Mouse (Mus musculus) frontal cortex, postnatal 14 days (tissue): ENCODE data around the gene Elovl6.

Source experiments
- DNase-seq, 2 experiments: peaks; one replicate each; pipeline ENCODE4 v3.0.0; 2022; ENCODE audit warnings: low spot score in 2 of 2

The Elovl6 gene

DNA sequence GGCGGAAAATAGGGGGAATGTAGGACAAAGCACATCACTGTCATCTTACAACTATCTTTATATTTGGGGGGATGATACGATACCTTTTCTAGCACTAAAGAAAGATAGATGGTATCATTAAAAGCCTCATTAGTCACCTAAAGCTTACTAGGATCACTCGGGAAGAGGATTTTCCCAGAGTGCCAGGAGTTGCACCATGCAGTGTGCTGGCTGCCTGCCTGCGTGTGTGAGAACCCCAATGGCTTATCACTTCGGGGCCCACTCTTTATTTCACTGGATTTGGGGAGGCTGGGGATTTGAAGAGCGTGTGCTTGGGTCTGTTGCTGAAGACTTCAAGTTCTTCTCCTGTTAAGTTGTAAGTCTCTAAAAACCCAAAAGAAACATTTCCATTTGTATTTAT lies 73.8 kb downstream of the Elovl6 start:
- DNase-seq = no peak

DNA sequence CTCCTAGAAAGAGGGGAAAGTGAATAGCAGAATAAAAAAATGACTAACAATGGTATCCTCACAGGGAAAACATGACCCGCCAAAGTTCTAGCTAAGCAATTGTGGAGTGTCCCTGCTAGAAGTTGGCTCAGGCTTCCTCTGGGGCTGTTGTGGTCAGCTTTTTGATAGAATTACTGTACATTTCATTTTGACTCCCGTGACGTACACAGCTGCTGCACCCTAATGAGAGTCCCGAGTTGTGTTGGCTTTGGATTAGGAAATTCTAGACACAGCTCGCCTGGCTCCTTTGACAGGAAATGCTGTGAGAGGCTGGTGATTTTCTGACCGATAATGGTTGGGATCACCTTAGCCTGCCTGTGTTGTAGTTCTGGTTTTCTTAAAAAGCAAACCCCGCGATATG lies 79.5 kb downstream of the Elovl6 start:
- DNase-seq = no peak

DNA sequence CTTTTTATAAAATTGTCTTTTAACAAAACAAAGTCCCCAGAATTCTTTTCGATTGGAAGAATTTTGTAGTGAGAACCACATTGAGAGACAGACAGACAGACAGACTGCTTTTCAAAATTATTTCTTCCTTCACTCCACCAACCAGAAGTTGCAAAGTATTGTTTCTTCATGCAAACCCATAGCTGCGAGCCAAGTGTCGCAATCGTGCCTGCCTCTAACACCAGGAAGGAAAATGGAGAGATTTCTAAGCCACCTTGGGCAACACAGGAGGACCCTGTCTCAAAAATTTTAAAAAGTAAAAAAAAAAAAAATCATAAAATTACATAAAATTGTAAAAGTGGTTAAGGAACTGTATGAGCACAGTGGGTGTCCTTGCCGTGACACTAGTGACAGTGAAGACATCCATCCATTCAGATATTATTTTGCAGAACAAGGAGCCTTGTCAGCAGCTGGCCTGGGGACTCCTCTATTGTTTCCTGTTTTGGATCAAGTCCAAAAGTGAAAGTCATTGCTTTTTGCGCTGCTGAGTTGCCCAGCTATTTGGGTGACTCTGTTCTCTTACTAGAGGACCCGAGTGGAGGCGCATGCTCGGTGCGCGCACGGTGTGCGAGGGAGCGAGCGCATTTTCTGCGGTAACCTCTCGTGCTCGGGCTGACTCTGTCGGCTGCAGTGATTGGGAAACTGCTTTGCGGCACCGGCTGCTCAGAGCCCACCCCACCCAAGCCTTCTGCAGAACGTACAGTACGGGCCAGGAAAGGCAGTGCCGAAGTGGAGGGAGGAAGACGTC lies 80.3 kb downstream of the Elovl6 start:
- no peak for DNase-seq

DNA sequence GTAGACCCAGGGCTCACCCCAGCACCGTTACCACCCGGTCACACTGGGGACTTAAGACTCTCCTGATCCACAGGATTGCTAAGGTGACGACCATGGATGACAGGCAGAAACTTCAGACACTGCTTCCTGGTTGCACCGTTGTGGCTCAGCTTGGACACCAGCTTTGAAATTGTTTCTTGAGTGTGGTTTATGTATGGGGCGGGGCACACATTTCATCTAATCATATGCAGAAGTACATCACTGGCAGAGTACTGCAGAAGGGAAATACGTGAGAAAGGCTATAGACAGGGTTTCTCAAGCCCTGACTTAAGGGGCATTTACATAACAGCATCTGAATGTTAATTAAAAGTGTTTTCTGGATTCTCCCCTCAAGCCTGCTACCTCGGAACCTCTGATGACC lies 81.6 kb downstream of the Elovl6 start:
- DNase-seq = no peak

DNA sequence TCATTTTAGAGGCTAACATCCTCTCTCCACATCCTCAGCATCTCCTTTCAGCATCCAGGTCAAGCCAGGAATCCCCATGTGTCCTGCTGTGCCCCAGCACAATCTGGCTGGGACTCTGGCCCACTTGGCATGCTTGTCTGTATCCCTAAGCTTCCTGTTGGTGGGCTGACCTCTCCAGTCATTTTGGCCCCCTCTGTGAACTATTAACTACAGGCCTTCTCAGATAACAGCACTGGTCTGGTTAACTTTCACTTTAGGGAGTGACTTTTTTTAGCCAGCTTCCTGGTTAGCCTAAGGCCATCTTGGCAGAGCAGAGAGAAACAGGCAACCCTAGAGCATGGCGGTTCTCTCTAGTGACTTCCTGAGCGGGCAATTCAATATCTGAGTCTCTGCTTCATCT lies 82.1 kb downstream of the Elovl6 start:
- no peak for DNase-seq

DNA sequence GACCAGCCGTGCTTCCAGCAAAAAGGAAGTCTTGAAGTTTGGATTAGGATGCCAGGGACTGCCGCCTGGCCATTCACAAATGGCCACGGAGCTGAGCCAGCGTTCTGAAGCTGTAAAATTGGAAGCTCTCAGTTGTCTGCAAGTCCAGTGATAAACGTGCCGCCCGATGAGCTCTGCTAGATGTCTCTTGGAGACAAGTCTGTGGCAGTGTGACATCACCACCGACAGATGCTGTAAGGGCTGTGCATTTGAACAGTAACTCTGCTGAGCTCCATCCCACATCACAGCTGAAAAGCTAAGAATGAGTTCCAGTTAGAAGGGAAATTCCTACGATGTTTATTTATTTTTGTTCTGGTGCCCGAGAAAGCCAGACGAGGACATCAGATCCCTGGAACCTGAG lies 85.3 kb downstream of the Elovl6 start:
- no peak for DNase-seq

DNA sequence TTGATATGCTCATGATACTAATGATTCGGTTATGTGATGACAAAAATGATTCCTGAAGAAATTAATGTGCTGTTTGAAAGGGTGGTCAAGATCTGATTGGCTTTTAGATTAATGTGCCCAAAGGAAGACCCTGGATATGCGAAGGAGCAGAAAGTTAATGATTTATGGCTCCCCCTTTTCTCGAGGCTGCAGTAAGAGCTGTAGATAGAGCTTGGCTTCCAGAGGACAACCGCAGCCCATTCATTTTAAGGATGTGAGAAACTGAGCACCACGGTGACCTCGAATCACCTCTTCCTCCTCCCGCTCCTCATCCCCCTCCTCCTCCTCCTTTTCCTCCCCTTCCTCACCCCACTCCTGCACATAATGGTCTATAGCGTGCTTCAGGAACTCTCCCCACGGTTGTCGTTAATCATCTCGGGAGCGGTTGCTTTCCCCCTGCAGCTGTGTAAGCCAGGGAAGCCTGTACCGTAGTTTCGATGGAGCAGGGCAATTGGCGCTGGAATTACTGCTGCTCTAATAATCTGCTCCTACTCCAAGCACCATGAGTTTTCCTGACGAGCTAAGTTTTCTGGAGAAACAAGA lies 87.1 kb downstream of the Elovl6 start:
- no peak for DNase-seq

DNA sequence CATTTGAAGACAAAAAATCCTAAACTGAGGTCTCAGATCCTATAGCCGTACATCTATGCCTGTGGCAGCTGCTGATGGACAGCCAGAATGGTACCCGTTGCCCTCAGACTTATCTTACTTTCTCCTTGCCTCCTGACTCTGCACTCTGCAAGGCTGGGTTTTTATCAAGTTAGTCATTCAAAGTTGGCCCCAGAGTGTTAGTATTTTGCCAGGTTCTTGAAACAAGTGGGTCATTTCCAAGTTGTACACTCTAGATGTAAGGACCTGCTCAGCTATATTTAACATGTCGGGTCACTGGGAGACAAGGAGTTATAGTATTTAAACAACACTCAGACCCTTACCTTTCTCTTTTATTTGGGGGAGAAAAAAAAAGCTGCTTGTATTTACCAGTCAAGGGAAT lies 88.6 kb downstream of the Elovl6 start:
- DNase-seq = no peak

DNA sequence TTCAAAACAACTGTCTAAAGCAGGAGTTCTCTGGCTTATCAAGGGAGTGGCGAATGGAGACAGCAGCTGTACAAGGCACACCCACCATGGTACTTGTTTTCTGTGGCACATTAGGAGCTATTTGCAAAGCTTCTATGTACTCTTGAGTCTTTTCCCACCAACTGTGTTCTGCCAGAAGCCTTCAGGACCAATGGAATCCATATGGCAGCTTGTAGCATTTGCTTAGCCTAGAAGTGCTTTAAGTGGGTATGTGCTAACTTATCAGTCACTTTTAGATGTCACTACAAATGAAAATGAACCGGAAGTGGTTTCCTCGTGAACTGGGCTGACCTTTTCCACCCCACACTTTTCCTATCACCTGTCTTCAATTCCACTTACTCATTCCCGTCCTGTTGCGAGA lies 89.1 kb downstream of the Elovl6 start:
- no peak for DNase-seq

DNA sequence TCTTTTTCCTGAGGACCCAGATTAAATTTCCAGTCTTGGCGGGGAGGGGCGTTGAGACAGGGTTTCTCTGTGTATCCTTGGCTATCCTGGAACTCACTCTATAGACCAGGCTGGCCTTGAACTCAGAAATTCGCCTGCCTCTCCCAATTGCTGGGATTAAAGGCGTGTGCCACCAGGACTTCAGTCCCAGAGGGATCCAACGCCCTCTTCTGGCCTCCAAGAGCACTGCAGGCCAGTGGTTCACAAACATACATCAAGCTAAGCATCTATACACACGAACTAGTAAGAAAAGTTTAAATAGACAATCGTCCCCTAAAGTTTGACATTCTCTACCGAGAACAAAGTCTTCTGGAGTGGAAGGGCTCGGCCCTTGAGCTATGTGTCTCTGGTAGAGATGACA lies 90.0 kb downstream of the Elovl6 start:
- DNase-seq = no peak

DNA sequence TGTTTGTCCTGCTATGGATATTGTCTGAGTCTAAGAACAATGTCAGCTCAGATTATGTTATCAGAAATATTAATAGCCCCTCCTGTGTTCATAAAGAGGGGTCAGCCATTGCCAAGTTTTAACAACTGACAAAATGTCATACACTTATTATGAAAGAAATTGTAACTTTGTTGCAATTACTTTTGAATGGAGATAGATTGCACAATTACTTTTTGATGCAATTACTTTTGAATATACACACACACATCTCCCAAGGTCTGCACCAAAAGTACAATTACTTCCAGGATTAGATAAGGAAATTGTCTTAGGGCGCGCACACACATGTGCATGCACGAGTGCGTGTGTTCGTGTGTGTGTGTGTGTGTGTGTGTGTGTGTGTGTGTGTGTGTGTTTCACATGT lies 90.5 kb downstream of the Elovl6 start:
- DNase-seq = no peak

DNA sequence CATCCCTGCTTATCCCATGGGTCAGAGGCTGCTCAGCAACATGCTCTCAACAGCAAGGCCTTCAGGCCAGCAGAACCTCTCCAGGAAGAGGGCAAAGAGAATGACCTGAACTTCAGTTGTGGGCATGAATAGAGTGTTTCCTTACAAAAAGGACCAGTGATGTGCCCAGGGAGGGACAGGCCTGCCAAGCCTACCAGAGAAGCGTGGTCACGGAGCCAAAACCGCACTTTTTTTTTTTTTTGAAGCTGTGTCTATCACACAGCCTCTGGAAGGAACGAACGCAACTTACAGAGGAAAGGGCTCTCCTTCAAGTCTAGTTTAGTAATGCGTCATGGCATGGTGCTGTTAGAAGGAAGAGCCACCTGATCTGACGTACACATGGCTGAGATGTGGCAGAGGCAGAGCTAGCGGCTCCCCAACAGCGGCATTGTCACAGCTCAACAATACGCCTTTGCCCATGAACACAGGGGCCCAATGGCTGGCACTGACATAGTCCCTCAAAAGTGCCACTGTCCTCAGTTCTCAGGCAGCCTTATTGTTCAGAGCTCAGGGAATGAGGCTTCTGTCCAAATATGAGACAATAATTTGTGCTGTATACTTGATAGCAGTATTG lies 92.1 kb downstream of the Elovl6 start:
- no peak for DNase-seq

DNA sequence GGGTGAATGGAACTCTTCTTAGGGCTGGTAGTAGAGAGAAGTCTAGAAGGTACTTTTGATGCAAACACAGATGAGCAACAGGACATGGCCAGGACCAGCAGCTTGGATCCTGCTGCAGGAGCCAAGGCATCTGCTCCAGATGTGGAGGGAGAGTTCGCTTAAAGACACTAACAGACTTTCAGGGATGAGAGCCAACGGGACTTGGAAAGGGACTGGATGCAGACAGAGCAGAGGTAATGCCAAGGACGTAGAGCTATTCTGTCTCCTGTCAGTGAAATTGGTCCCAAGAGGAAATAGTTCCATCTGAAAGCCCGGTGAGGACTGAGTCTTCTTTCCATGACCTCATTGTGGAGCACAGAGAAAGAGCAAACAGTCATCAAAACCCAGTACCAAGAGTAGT lies 95.1 kb downstream of the Elovl6 start:
- no peak for DNase-seq

DNA sequence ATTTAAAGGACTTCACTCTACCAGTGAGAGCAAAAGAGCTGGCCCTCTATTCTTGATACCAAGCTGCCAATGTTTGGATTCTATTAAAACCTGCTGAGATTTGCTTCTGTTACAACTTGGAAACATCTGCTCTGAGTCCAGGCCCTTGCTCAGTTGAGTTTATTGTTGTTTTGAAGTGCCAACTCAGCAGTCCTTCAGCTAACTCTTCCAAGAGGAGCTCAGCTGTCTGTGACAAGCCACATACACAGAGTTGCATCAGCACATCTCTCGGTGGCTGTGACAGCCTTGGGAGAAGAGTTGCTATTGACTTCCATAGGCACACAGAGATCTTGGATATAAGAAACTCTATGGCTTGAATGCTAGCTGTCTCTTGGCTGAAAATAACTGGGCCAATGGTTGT lies 98.9 kb downstream of the Elovl6 start:
- DNase-seq = no peak

DNA sequence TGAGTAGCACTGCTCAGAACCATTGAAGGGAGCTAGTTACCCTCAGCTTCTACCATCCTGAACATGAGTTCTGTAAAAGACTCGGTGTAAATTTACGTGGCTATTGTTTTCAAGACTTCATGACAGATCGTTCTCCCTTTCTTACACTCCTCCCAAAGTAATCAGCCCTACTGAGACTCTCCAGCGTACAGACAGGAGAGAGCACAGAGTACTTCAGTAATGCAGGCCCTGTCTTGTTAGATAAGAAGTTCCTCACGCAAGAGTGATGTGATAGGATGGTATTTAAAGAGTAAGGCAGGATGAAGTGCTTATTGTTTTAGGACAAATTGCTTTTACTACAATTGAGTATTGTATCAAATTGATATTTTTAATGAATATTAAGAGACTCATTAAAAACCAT lies 99.7 kb downstream of the Elovl6 start:
- DNase-seq = no peak

DNA sequence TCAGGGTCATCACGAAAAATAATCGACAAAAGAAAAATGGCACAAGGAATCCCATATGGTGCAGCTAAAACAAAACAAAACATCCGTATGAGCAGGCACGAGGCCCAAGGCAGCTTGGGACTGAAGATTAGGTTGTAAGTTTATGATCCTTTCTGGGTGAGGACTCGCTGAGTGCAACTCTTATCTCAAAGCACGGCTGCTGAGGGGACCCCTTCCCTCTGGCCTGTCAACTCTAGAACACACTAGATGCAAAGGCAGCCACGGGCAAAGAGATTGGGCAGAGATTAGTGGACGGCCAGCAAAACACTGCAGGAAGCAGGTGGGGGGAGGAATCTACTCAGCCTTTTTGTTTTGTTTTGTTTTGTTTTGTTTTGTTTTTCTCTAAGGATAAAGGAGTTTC lies 101.4 kb downstream of the Elovl6 start:
- no peak for DNase-seq

DNA sequence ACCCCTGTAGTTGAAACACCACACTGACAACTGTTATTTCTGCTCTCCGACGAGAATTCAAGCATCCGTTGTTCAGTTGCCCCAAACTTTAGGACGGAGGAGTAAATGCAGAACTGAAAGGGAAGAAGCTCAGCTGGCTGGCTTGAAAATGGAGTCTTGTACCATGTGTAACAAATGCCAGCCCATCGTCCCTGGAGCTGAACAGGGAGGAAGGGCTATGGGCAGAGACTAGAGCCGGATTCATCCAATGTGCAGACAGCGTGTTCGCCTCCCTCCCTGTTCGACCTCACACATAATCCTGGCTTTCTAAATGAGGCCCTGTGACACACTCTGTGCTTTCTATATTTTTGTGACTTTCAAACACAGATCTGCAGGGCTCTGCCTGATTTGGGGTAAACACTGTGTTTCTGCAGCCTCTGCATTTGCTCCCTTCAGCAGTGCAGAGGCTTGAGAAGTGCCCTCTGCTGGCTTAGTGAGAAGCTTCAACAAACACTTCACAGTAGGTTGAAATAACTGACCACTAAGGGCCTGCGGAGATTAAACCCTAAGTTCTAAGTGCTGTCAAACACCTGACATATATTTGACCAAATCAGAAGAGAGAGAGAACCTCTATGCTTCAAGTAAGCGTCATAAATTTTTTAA lies 102.2 kb downstream of the Elovl6 start:
- DNase-seq = peak in 1 of 2 experiments; percentile 34

DNA sequence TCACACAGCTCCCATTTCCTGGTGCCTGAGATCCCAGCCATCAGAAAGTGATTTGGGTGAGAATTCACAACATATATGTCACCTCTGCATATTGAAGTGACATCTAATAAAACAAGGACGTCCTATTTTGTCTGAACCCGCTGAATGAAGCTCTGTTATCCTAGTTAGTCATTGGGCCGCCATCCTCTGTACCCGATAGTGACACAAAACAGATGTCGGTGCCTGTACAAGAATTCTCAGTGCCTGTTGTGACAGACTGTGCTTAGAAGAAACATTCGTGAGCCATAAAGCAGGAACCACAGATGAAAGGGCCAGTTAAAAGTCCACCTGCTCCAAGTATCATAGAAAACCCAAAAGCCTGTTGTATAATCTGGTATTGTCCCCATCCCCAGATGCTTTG lies 105.3 kb downstream of the Elovl6 start:
- DNase-seq = no peak

DNA sequence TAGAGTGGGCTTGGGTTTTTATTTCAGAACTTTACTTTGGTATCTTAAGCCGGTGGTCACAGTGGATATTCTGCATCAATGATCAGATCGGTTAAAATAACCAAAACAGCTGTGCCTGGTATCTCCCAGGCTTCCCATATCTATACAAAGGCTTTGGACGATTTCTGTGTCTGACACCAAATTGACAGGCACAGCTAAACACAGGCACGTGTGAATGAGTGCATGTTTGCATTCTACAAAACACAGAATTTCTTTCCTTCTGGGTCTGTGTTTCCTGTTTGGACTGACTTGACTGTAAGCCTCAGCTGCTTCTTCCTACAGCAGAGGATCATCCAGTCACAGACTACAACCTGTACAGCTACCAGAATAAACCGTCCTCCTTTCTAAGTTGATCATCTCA lies 107.5 kb downstream of the Elovl6 start:
- no peak for DNase-seq

DNA sequence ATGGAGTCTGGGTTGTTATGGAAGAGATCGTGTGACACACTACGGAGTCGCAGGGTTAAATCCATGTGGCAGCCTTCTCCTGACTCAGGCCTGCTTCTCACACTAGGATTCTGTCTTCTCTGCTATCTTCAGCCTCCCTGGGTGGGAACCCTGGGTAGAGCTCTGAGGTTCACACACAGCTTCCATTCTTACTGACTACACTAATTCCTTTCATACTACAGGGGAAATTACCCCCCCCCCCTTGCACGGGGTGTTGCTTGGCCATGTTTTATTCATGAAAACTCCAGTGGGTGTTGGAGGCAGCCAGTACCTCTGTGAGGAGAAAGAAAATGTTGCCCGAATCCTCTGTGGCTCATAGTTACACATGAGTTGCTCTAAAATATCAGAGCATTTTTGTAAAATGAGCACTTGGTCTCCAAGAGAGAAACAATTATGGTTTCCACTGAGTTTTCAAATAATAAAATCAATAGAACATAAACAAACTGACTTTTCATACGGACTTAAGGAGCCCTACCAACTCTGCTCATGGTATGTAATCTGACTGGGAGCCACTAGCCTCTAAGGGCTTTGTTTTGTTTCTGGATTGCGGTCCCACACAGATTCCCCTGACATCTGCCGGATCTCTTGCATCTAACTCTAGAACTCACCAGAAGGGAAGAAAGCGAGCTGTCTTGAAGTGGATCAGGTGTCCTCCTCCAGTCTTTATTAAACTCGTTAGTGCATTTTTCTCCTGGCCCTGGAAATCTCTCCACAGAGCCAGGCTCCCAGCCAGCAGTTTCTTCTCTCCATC lies 108.3 kb downstream of the Elovl6 start:
- peak in 1 of 2 experiments; percentile 22 for DNase-seq

DNA sequence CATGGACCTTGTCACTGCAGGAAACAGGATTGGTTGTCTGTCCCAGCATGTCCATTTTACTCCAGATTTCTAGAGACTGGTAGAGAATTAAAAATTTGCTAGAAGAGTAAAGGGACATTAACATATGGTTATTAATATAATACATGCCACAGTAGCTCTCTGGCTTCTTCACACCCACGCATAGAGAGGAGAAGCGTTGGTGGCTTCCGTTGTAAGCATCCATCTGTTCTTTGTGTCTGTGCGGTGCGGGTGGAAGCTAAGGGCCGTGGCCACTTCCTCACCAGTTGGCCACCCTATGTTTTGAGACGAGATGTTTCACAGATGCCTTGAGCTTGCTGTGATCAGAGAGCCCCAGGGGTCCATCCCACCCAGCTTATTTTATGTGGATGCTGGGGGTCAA lies 109.5 kb downstream of the Elovl6 start:
- no peak for DNase-seq

DNA sequence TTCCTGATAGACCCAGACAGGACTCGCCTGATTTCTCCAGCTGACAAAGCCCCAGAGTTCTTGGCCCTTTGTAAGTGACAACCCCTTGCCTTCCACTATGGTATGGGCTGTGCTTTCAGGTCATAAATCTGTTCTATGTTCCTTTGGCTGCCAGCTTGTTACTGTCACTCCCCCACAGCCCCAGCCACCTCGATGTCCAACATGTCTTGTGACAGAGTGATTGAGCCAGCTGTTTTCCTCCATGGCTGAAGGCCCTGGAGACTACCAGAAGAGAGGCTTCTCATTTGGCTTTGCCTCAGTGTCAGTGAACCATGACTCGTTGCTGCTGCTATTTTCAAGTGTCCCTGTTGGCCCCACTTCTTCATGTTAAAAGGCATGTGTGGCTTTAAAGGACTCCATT lies 113.3 kb downstream of the Elovl6 start:
- DNase-seq = no peak
